Mouse (Mus musculus) brain, adult 2 months (tissue): ENCODE data around the gene Dner.

Source experiments
- DNase-seq: peaks from one replicate; pipeline ENCODE4 v3.0.0; 2011; ENCODE audit warnings: low read depth, low spot score

Dner gene

GRCm38 (mm10) chr1:84695517-84696411 lies at the start of gene Dner:
Dner (minus strand) TSS chr1:84696221.
- peak; percentile 82 for DNase-seq

GRCm38 (mm10) chr1:84742156-84742555 lies 46.1 kb upstream of the Dner start:
- DNase-seq: no peak

- no peak for DNase-seq
Measured at GRCm38 (mm10) chr1:84740080-84740479, 44.1 kb upstream of the Dner start.

GRCm38 (mm10) chr1:84737097-84737496 lies 41.1 kb upstream of the Dner start:
- no peak for DNase-seq

GRCm38 (mm10) chr1:84733799-84734198 lies 37.8 kb upstream of the Dner start:
- DNase-seq: peak; percentile 41

GRCm38 (mm10) chr1:84731763-84732162 lies 35.7 kb upstream of the Dner start:
- no peak for DNase-seq

GRCm38 (mm10) chr1:84722841-84723240 lies 26.8 kb upstream of the Dner start:
- no peak for DNase-seq

GRCm38 (mm10) chr1:84722371-84722770 lies 26.4 kb upstream of the Dner start:
- no peak for DNase-seq

- DNase-seq: no peak
Measured at GRCm38 (mm10) chr1:84721942-84722341, 25.9 kb upstream of the Dner start.

- DNase-seq: peak; percentile 92
Measured at GRCm38 (mm10) chr1:84709810-84710785, 14.1 kb upstream of the Dner start.

- DNase-seq: peak; percentile 77
Measured at GRCm38 (mm10) chr1:84709406-84709805, 13.4 kb upstream of the Dner start.

- no peak for DNase-seq
Measured at GRCm38 (mm10) chr1:84700254-84700653, 4.2 kb upstream of the Dner start.

- DNase-seq: peak; percentile 90
Measured at GRCm38 (mm10) chr1:84697136-84697535, 1.1 kb upstream of the Dner start.

GRCm38 (mm10) chr1:84694688-84695474 lies 1.1 kb downstream of the Dner start:
- DNase-seq: peak; percentile 72

GRCm38 (mm10) chr1:84677910-84678309 lies 18.1 kb downstream of the Dner start:
- peak; percentile 38 for DNase-seq

GRCm38 (mm10) chr1:84668100-84668846 lies 27.7 kb downstream of the Dner start:
- DNase-seq: peak; percentile 52

GRCm38 (mm10) chr1:84667660-84668059 lies 28.4 kb downstream of the Dner start:
- no peak for DNase-seq

- no peak for DNase-seq
Measured at GRCm38 (mm10) chr1:84664377-84665118, 31.5 kb downstream of the Dner start.

- DNase-seq: peak; percentile 46
Measured at GRCm38 (mm10) chr1:84646781-84647180, 49.2 kb downstream of the Dner start.

- DNase-seq: no peak
Measured at GRCm38 (mm10) chr1:84640463-84640862, 55.6 kb downstream of the Dner start.
